Mouse (Mus musculus) liver, adult 2 months (tissue): ENCODE data around the gene Ttyh3. TPM values are rescaled to one million over a fixed set of nuclear protein-coding genes. Genes with fewer than 3 reads are reported as not detected.

Experiments
- DNase-seq: peaks from one replicate; pipeline ENCODE4 v3.0.0-alpha.2; 2011; ENCODE audit warnings: low read depth, low spot score; ENCODE audit errors: extremely low read depth
- H3K27ac ChIP-seq: fragments of 200-500 bp; replicated peaks from 2 replicates; pipeline ENCODE4 v1.5.1; 2012; ENCODE audit warnings: low read depth, mild to moderate bottlenecking, control low read depth, inconsistent platforms, low read length; ENCODE audit not compliant: insufficient read depth
- H3K27me3 ChIP-seq: fragments of 200-500 bp; 2 replicates; pipeline ENCODE4 v1.6.1; 2012; ENCODE audit warnings: mild to moderate bottlenecking, moderate library complexity, low read length, inconsistent platforms; ENCODE audit not compliant: control insufficient read depth, insufficient read depth
- H3K36me3 ChIP-seq: fragments of 200-500 bp; 2 replicates; pipeline ENCODE4 v1.6.1; 2012; ENCODE audit warnings: low read length, inconsistent platforms; ENCODE audit not compliant: control insufficient read depth, insufficient read depth
- H3K4me1 ChIP-seq: fragments of 200-500 bp; 2 replicates; pipeline ENCODE4 v1.6.1; 2011; ENCODE audit warnings: low read length; ENCODE audit not compliant: control insufficient read depth, insufficient read depth
- H3K4me3 ChIP-seq: fragments of 200-500 bp; 2 replicates; pipeline ENCODE4 v1.5.1; 2011; ENCODE audit warnings: low read depth, mild to moderate bottlenecking, control low read depth, low read length, moderate library complexity; ENCODE audit not compliant: insufficient read depth
- H3K79me2 ChIP-seq: fragments of 200-500 bp; 2 replicates; pipeline ENCODE4 v1.6.1; 2012; ENCODE audit warnings: inconsistent platforms, mild to moderate bottlenecking, low read length, moderate library complexity; ENCODE audit not compliant: control insufficient read depth, insufficient read depth
- H3K9ac ChIP-seq: fragments of 200-500 bp; 2 replicates; pipeline ENCODE4 v1.6.1; 2012; ENCODE audit warnings: low read depth, mild to moderate bottlenecking, control low read depth, inconsistent platforms, low read length
- CTCF ChIP-seq: fragments of 200-500 bp; IDR thresholded peaks from 2 replicates; pipeline ENCODE4 v1.5.1; 2011; ENCODE audit warnings: low read depth, low read length, control low read depth
- POLR2A ChIP-seq: fragments of 200-500 bp; IDR thresholded peaks from 2 replicates; pipeline ENCODE4 v1.6.1; 2011; ENCODE audit warnings: low read length, control low read depth; ENCODE audit not compliant: insufficient read depth; ENCODE audit errors: extremely low read depth
- WGBS: fragments of 180-500 bp; shearing (Covaris S2); methylation state at CpG from one replicate; pipeline ENCODE4 v1.1.7; 2018; 5-methylcytosine and 5-hydroxymethylcytosine counted together
- polyA plus RNA-seq: library from polyadenylated mRNA; depleted of rRNA; stranded (reverse); fragments of >200 nt; gene quantifications from 2 replicates; pipeline ENCODE4 v1.2.3, GENCODE M21; 2012
- total RNA-seq: library from RNA; depleted of rRNA; stranded (reverse); fragments of >200 nt; gene quantifications from 2 replicates; pipeline ENCODE4 v1.2.3, GENCODE M21; 2014

Gene Ttyh3
- total and polyA plus RNA-seq, 2 experiments: 1.9 to 8.6 TPM

DNA sequence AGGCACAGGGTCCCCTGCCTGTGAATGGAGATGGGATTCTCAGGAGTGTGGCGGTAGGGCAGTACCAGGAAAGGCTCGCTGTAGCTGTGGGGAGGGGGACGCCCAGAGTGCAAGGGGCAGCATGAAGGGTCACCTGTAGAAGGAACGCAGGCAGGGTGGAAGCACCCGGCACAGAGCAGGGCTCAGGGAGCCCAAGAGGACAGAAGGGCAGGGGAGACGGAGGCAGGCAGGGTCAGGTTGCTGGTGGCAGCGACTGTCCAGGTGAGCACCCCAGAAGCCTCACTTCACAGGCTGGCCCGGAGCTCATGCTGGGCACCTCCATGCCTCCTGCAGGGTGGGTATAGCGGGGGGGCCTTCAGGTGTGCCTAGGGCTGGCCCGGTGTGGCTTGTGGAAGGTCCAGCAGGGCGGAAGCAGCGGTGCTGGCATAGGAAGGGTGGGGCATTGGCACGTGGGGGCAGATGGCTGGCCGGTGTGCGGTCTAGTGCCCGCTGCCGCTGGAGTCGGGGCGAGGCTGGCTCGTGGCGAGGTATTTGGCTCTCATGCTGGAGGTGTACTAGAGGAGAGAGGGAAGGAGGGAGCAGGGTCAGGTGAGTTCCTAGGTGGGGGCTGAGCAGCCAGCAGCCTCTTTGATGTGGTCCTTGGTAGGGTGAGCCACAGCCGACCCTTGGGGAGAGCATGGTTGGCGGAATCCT is 25.7 kb downstream of the Ttyh3 start:
- no peaks in the 10 kb centered on the region for H3K36me3 ChIP-seq
- DNase-seq: no peak
- H3K27ac ChIP-seq: no peak overlapping the region
- 95% methylated on average over 23 of the region's 23 CpGs for WGBS
- no peaks in the 10 kb centered on the region for H3K79me2 ChIP-seq
- no peak overlapping the region for H3K4me3 ChIP-seq
- H3K27me3 ChIP-seq: no peaks in the 10 kb centered on the region
- no peak for TF ChIP-seq POLR2A
- TF ChIP-seq CTCF: no peak
- no peaks in the 10 kb centered on the region for H3K4me1 ChIP-seq
- no peak overlapping the region for H3K9ac ChIP-seq

DNA sequence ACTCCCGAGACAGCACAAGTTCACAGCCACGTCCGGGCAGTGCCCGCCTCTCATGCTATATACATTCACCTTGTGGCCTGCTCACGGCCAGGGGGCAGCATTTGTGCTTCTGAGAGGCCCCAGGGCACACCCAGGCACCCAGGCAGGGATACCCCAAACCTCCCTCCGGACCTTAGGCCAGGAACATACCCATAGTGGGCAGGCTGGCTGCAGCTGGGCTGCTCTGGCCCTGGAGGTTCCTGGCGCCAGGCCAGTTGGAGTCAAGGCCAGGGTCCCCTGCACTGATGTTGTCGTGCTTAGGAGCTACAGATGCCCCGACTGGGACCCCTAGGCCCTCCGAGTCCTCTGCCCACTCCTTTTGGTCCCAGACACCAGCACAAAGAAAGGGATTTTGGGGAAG is 27.3 kb downstream of the Ttyh3 start:
- WGBS: 67% methylated on average over 10 of the region's 10 CpGs
- H3K4me3 ChIP-seq: no peak overlapping the region
- no peak overlapping the region for H3K27ac ChIP-seq
- H3K79me2 ChIP-seq: no peaks in the 10 kb centered on the region
- no peaks in the 10 kb centered on the region for H3K27me3 ChIP-seq
- TF ChIP-seq CTCF: no peak
- no peak for TF ChIP-seq POLR2A
- no peak overlapping the region for H3K9ac ChIP-seq
- no peak for DNase-seq
- no peaks in the 10 kb centered on the region; the same call in 1 of the 2 replicates for H3K4me1 ChIP-seq
- no peaks in the 10 kb centered on the region for H3K36me3 ChIP-seq

DNA sequence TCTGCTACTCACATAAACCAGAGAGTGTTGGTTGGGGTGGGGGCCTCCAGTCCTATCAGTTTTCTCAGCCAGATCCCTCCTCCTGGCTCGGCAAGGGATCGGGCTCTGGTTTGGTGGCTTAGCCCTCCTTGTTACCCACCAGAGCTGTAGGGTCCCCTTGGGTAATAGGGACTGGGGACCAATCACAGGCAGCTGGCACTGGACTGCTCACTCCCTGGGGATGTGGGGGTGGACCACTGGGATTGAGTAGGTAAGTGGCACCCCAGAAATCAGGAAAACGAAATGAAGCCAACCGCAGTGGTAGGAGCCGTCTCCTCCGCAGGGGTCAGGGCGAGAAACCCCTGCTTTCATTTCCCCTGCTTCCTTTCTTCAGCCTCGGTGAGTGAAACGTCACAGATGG is 27.7 kb downstream of the Ttyh3 start:
- H3K36me3 ChIP-seq: no peaks in the 10 kb centered on the region
- H3K4me1 ChIP-seq: no peaks in the 10 kb centered on the region; the same call in 1 of the 2 replicates
- 83% methylated on average over 9 of the region's 9 CpGs for WGBS
- TF ChIP-seq CTCF (no peak), POLR2A (no peak)
- H3K79me2 ChIP-seq: no peaks in the 10 kb centered on the region
- no peaks in the 10 kb centered on the region for H3K27me3 ChIP-seq
- no peak overlapping the region for H3K4me3 ChIP-seq
- no peak overlapping the region for H3K9ac ChIP-seq
- no peak overlapping the region for H3K27ac ChIP-seq
- no peak for DNase-seq

DNA sequence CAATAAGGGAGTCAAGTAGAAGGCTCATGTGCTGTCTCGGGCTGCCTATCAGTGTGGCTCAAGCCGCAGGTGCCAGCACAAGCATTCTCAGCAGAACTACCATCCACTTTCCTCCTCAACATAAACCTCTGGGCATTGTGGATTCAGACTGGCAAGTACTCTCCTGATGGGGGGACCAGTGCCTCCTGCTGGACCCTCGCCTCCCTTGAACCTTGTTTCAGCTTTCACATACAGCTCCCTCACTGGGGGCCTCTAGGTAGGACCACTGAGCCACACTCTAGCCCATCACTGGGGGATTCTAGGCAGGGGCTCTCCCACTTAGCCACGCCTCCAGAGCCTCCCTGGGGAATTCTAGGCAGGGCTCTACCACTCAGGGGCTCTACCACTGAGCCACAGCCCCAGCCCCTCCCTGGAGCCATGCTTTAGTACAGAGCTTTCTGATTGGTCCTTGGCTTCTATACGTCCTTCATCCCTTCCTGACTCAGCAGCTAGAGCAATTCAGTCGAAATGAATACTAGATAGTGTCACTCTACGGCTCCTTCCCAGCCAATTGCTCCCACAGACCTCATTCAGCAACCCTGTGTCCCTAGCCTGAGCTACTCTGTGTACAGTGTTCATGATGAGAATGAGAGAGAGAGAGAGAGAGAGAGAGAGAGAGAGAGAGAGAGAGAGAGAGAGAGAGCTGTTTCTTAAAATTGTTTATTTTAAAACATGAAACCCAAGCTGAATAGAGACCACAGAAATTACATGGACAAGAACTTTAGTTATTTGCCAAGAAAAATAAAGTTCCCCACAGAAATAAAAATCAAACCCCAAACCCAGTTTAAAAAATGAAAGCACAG is 28.7 kb downstream of the Ttyh3 start:
- Histone ChIP-seq H3K4me3 (no peak overlapping the region), H3K79me2 (no peaks in the 10 kb centered on the region), H3K27ac (no peak overlapping the region), H3K36me3 (no peaks in the 10 kb centered on the region), H3K27me3 (no peaks in the 10 kb centered on the region), H3K4me1 (no peaks in the 10 kb centered on the region; the same call in 1 of the 2 replicates), H3K9ac (no peak overlapping the region)
- TF ChIP-seq POLR2A (no peak), CTCF (no peak)
- no peak for DNase-seq
- WGBS: 58% methylated on average over 7 of the region's 7 CpGs

DNA sequence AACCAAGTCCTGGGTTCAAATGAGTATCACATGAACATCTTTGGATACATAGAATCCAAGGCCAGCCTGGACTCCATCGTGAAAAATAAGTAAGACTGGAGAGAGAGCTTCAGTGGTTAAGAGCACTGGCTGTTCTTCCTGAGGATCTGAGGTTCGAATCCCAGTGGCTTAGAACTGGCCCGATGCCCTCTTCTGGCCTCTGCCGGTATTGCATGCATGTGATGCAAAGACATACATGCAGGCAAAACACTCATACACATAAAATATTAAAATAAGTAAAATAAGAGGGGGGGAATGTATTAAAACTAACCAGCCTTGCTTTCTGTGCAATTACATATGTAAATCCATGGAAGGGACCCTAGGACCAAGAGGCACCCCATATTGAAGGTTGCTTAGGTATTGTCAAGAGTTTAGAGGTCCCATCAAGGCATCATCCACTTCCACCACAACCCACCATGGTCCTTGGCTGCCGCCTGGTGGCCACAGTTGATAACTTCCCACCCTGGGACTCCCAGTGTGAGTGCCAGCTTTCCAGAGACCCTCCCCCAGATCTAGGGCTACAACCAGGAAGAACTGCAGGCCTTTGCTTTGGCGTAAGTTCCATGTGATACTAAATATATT is 29.6 kb downstream of the Ttyh3 start:
- H3K79me2 ChIP-seq: no peaks in the 10 kb centered on the region
- no peak overlapping the region for H3K9ac ChIP-seq
- peak; percentile 16 for DNase-seq
- peak; percentile 90 for TF ChIP-seq CTCF
- TF ChIP-seq POLR2A: no peak
- no peaks in the 10 kb centered on the region for H3K36me3 ChIP-seq
- WGBS: 20% methylated on average over 6 of the region's 6 CpGs
- H3K4me1 ChIP-seq: no peaks in the 10 kb centered on the region; the same call in 1 of the 2 replicates
- no peak overlapping the region for H3K27ac ChIP-seq
- H3K27me3 ChIP-seq: no peaks in the 10 kb centered on the region
- no peak overlapping the region for H3K4me3 ChIP-seq
